Mouse (Mus musculus): ENCODE measurements at regions not wholly inside any gene's neighbourhood (a gene's known extent, or its start where the extent isn't known, plus 50 kb on each side); places are given as distances from the start of the nearest gene placed in this dataset.

DNA sequence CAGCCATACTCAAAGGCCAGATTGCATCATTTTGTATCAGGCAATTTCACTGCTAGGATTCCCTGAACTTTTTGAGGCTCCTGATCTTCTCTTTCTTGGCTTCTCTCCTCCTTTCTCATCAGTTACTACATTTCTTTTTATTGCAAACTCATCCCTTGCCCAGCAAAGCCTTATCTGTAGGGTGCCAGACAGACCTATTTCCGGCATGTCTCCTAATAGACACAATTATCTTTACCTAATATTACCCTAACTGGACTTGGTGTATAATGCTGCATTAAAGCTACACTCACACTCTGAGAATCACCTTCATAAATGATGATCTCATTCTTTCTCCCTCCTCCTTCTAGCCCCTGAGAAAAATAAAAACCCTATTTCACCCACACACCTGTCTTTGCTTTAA is 396.3 kb upstream of the Nrg3 start:
- DNase-seq: no peak

DNA sequence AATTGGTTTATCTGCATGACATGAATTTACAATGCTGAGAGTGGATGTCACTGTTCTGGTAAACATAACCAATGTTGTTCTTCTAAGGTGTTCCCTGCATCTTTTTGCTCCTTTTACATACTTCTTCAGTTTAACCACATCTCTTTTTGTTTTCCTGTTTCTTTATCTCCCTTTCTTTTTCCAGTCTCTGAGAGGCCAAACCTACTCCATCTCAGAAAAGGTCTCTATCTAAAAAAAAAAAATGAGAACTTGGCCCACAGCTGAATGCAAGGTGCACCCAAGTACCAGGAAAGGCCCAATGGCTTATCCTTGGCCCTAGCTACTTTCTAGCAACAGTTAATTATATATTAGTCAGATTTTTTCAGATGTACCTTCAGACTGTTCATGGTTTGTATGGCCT is 394.3 kb upstream of the Nrg3 start:
- no peak for DNase-seq

DNA sequence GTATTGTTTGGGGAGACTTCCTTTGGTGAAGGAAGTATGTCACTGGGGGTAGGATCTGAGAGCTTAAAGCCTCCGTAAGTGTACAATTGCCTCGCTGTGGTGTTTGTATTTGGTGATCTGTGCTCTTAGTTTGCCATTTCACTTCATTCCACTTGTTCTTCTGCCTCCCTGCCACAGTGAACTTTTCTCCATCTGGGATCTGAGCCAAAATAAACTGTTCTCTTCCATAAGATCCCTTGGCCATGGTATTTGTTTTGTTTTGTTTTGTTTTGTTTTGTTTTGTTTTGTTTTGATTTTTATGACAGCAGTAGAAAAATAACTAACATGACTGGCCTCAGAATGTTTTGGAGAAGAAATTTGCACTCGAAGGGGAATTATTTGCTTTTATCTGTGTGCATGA is 387.3 kb upstream of the Nrg3 start:
- DNase-seq: no peak

DNA sequence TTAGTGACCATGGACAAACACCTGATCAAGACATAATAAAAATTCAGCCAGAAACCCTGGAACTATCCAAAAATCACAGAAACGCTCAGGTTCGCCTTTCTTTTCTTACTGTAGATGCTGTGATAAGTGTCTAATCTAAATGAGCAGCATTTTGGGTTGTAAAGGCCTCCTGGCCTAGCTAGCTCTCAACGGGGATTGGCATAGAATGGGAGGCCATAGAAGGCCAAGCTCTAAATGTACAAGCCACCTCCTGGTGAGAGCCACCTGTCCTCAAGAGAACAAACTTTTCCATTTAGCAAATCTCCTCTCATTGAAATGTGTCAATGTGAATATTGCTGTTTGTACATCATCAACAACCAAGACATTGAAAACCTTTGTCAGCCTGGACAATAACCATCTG is 386.4 kb upstream of the Nrg3 start:
- peak; percentile 8 for DNase-seq

DNA sequence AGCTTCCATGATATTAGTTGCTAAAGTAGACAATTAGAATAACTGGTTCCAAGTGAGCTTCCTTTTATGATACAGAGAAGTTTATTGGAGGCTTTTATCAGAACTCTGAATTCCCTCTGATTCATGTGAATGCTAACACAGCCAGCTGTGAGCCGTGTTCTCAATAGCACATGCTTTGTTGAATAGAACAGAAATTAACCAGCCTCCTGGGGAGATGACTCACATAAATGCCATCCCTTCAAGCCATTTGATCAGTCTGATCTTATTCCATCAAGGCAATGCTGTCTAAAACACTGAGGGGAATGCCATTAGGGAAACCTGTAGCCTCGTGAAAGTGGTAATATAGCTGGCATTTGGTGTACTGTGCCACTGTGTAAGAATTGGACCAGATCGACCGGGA is 380.1 kb upstream of the Nrg3 start:
- DNase-seq: no peak

DNA sequence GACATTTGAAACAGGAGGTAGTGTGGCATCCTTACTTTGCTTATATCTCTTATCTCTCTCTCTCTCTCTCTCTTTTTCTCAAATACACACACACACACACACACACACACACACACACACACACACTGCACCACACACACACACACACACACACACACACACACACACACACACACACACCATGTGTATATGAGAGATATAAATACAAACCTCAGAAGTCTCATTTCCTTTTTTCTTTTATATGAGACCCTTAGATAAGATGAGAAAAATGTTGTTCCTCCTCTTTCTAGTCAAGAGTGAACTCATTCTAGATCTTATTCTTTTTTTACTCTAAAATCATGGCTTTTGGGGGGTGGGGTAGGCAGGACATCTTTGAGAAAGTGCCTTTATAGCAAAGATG is 379.6 kb upstream of the Nrg3 start:
- DNase-seq: no peak

Measured in cerebellum, adult 11-12 months (tissue).